Mouse (Mus musculus): Measurements from ENCODE around the gene Gzmm.

Gzmm gene

DNA sequence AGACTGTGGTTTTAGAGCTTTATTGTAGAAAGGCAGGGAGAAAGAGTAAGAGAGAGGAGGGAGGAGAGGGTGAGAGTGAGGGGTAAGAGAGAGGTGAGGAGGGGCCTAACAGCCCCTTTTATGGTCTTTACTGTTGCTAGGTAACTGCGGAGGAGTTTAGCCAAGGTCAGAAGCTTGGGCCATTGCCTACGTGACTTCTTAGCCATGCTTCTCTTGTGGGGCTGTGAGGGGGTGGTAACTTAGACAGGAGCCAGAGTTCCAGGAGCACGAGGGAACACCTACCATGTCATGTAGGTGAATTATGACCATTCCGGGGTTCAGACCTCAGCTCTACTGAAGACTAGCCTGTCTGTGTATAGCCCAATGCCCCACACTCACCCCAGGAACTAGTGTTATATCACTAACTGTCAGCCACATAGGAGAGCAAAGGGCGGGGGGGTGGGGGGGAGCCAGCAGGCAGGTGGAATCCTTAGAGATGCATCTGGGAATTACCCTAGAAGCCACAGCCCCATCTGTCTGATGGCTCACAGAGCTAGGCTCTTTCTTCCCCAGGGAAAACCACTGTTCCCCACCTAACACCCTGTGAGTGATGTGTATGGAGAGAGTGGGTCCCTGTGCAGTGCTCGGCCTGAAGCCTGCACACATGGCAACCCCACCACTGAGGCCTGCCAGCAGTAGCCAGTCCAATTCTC is 17.3 kb upstream of the Gzmm start:
- Histone ChIP-seq H3K4me3 (replicated peaks; ENCODE audit: low read length) (peak overlapping the region; percentile 100), H3K36me3 (ENCODE audit: insufficient read depth, low read length) (peaks cover 34% of the 10 kb centered on the region), H3K4me1 (replicated peaks; ENCODE audit: low read depth, low read length) (peaks cover 58% of the 10 kb centered on the region), H3K9me3 (ENCODE audit: low read length) (no peaks in the 10 kb centered on the region), H3K27me3 (ENCODE audit: insufficient read depth, low read length) (no peaks in the 10 kb centered on the region)
- TF ChIP-seq CTCF (conservative IDR thresholded peaks at IDR 0.05; ENCODE audit: low read length) (no peak), NANOG (IDR thresholded peaks at IDR 0.05; ENCODE audit: borderline replicate concordance, low read length) (no peak), POU5F1 (IDR thresholded peaks at IDR 0.05; ENCODE audit: borderline replicate concordance, low read length) (no peak)

DNA sequence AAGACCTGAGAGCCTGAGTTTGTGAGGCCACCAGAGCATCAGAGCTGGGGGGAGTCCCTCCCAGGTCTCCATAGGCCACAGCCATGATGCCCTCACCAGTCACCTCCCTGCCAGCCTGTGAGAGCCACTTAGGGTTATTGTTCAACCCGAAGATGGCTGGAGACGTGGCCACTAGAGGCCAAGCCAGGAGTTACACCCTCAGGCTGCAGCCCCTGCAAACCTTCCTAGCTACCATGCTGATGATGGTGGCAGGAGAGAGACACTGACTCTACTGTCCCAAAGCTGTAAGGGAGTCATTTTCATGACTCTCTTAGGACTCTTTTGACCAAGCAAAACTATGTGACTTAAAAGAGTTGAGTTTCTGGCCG is 16.7 kb upstream of the Gzmm start:
- peak overlapping the region; percentile 71 for H3K4me3 ChIP-seq (replicated peaks; ENCODE audit: low read length)
- no peaks in the 10 kb centered on the region for H3K9me3 ChIP-seq (ENCODE audit: low read length)
- no peak for TF ChIP-seq NANOG (IDR thresholded peaks at IDR 0.05; ENCODE audit: borderline replicate concordance, low read length)
- TF ChIP-seq CTCF (conservative IDR thresholded peaks at IDR 0.05; ENCODE audit: low read length): peak; percentile 40
- peaks cover 34% of the 10 kb centered on the region for H3K36me3 ChIP-seq (ENCODE audit: insufficient read depth, low read length)
- H3K4me1 ChIP-seq (replicated peaks; ENCODE audit: low read depth, low read length): peaks cover 60% of the 10 kb centered on the region
- H3K27me3 ChIP-seq (ENCODE audit: insufficient read depth, low read length): no peaks in the 10 kb centered on the region

DNA sequence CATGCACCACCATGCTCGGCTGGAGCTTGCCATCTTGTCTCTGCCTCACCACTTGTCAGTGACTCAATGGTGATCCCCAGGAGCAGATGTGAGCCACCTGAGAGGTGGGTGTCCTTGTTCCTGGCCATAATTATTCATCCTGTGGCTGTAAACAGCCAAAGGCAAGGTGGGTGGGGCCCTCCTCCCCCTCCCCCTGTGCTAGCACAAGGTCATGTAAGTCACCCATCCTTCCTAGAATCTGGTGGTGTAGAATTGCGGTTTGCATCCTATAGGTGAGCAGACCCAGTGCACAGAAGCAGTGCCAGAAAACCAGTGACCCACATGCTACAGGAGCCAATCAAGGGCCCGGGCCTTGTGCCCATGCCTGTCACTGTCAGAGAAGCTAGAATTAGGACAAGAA is 15.8 kb upstream of the Gzmm start:
- Histone ChIP-seq H3K4me3 (replicated peaks; ENCODE audit: low read length) (peak overlapping the region; percentile 71), H3K27me3 (ENCODE audit: insufficient read depth, low read length) (no peaks in the 10 kb centered on the region), H3K36me3 (ENCODE audit: insufficient read depth, low read length) (peaks cover 34% of the 10 kb centered on the region), H3K9me3 (ENCODE audit: low read length) (no peaks in the 10 kb centered on the region), H3K4me1 (replicated peaks; ENCODE audit: low read depth, low read length) (peaks cover 66% of the 10 kb centered on the region)
- no peak for TF ChIP-seq CTCF (conservative IDR thresholded peaks at IDR 0.05; ENCODE audit: low read length)

DNA sequence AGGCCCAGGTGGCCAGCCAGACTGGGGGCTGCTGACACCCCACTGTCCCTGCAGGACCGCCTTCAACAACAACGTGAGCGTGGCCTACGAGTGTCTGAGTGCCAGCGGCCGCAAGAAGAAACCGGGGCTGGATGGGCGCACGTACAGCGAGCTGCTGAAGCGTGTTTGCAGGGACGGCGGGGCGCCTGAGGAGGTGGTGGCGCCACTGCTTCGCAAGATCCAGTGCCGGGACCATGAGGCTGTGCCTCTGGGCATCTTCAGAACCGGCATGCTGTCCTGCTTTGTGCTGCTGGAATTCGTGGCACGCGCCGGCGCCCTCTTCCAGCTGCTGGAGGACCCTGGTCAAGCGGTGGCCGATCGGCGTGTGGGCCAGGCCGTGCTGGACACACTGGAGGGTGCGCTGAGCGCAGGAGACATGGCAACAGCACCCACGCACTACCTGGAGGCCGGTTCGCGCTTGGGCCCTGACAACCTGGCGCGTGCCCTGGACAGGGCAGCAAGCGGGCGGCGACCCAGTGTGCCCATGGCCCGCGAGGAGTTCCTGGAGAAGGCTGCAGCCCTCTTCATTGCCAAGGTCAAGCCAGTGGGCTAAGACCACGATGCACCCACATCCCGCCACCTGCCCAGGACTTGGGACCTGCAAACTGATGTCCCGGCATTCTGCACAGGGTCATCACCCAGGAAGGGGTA is 13.3 kb upstream of the Gzmm start:
- Histone ChIP-seq H3K4me3 (replicated peaks; ENCODE audit: low read length) (peak overlapping the region; percentile 78), H3K9me3 (ENCODE audit: low read length) (no peaks in the 10 kb centered on the region), H3K27me3 (ENCODE audit: insufficient read depth, low read length) (no peaks in the 10 kb centered on the region), H3K36me3 (ENCODE audit: insufficient read depth, low read length) (peaks cover 34% of the 10 kb centered on the region), H3K4me1 (replicated peaks; ENCODE audit: low read depth, low read length) (peaks cover 77% of the 10 kb centered on the region)
- TF ChIP-seq POU5F1 (IDR thresholded peaks at IDR 0.05; ENCODE audit: borderline replicate concordance, low read length) (no peak), CTCF (conservative IDR thresholded peaks at IDR 0.05; ENCODE audit: low read length) (no peak), NANOG (IDR thresholded peaks at IDR 0.05; ENCODE audit: borderline replicate concordance, low read length) (no peak)

DNA sequence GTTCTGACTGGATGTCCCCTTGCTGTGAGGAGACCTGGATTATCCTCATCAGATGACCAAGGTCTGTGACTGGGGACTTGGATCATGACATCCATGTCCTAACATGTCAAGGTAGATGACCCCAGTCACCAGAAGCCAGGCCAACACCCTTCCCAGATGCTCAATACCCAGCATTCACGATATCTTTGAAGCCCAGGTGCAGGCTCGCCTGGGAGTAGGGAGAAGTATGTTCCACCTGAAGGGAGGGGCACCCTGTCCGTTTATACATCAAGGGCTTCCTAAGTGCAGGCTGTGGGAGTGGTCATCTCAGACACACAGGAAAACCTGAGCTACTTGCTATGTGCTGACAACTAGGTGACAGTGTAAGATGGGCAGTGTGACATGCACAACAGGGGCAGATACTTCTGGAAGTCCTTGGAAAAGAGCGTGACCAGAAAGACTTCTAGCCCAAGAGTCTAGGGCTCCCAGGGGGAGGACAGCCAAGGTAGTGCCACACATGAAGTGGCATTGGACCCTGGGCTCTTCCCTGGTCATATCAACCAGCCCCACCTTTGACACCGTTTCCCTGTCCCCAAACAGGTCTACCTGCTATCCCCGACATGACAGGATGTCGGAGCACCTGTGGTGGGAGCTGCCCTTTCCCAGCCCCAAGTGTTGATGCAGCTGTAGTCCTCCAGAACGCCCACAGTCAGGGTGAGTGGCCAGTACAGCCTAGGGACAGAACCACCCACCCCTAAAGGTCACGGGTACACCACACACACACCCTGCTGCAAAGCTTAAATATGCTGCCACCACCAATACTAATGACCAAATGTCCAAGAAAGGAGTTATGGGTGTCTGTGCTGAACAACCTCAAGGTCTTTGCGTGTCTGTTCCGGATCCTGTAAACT is 8.0 kb upstream of the Gzmm start:
- Histone ChIP-seq H3K36me3 (ENCODE audit: insufficient read depth, low read length) (peaks cover 35% of the 10 kb centered on the region), H3K9me3 (ENCODE audit: low read length) (no peaks in the 10 kb centered on the region), H3K4me3 (replicated peaks; ENCODE audit: low read length) (peak overlapping the region; percentile 100), H3K27me3 (ENCODE audit: insufficient read depth, low read length) (no peaks in the 10 kb centered on the region), H3K4me1 (replicated peaks; ENCODE audit: low read depth, low read length) (peaks cover 75% of the 10 kb centered on the region)
- no peak for TF ChIP-seq NANOG (IDR thresholded peaks at IDR 0.05; ENCODE audit: borderline replicate concordance, low read length)
- no peak for TF ChIP-seq CTCF (conservative IDR thresholded peaks at IDR 0.05; ENCODE audit: low read length)
- TF ChIP-seq POU5F1 (IDR thresholded peaks at IDR 0.05; ENCODE audit: borderline replicate concordance, low read length): no peak

DNA sequence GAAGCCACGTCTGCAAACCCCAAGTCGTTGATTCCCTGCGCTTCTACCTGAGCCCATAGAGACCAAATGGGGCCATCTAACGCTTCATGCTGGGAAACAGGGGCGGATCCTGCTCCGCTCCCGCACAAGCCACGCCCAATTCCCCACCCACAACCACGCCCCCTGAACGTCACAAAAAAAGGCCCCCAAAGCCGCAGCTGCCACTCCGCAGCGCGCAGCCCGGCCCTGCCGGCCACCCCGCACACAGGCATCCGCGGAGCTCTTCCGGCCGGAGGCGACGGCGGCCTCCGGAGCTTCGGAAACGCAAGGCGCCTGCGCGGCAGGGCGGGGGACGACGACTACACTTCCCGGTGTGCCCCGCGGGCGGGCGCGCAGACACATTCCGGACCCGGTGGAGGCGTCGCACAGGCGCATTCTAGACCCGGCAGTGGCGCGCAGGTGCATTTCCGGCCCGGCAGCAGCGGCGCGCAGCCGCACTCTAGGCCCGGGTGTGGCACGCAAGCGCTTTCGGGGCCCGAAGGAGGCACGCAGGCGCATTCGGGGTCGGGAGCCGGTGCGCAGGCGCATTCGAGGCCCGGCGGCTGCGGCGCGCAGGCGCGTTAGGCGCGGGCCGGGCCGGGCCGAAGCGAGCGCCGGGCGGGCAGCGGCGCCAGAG is 7.1 kb upstream of the Gzmm start, which contains the start of gene Cdc34:
TSS of gene Cdc34 (plus strand) at position 605 of the 655 bp plus-strand sequence.
- no peaks in the 10 kb centered on the region for H3K9me3 ChIP-seq (ENCODE audit: low read length)
- TF ChIP-seq CTCF (conservative IDR thresholded peaks at IDR 0.05; ENCODE audit: low read length) (no peak), NANOG (IDR thresholded peaks at IDR 0.05; ENCODE audit: borderline replicate concordance, low read length) (no peak), POU5F1 (IDR thresholded peaks at IDR 0.05; ENCODE audit: borderline replicate concordance, low read length) (no peak)
- H3K36me3 ChIP-seq (ENCODE audit: insufficient read depth, low read length): peaks cover 38% of the 10 kb centered on the region
- H3K4me1 ChIP-seq (replicated peaks; ENCODE audit: low read depth, low read length): peaks cover 75% of the 10 kb centered on the region
- H3K4me3 ChIP-seq (replicated peaks; ENCODE audit: low read length): peak within 1 kb of the TSS; percentile 100
- no peaks in the 10 kb centered on the region for H3K27me3 ChIP-seq (ENCODE audit: insufficient read depth, low read length)

DNA sequence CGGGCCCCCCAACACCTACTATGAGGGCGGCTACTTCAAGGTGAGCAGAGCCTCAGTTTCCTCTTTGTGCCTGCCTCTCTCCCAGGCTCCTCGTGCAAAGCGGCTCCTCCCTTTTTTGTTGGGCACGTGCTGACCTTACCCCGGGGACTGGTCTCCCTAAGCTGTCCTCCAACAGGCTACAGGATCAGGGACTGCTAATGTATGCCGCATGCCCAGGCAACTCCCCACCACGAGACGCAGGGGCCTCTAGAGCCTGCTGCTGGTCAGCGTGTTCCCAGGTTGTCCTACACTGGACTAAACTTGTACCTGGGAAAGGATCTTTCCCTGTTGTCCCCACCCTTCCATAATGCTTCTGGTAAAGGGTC is 6.3 kb upstream of the Gzmm start:
- Histone ChIP-seq H3K4me1 (replicated peaks; ENCODE audit: low read depth, low read length) (peaks cover 75% of the 10 kb centered on the region), H3K27me3 (ENCODE audit: insufficient read depth, low read length) (no peaks in the 10 kb centered on the region), H3K9me3 (ENCODE audit: low read length) (no peaks in the 10 kb centered on the region), H3K4me3 (replicated peaks; ENCODE audit: low read length) (peak overlapping the region; percentile 100), H3K36me3 (ENCODE audit: insufficient read depth, low read length) (peaks cover 46% of the 10 kb centered on the region)
- TF ChIP-seq NANOG (IDR thresholded peaks at IDR 0.05; ENCODE audit: borderline replicate concordance, low read length) (no peak), POU5F1 (IDR thresholded peaks at IDR 0.05; ENCODE audit: borderline replicate concordance, low read length) (no peak), CTCF (conservative IDR thresholded peaks at IDR 0.05; ENCODE audit: low read length) (no peak)
